Mouse (Mus musculus) urinary bladder, adult 18-20 months (tissue): ENCODE measurements around the gene Tmem63c.

Source experiments
- DNase-seq, 2 experiments: peaks; one replicate each; pipeline ENCODE4 v3.0.0; 2022; ENCODE audit warnings: low spot score in 2 of 2, mixed read lengths in 2 of 2

Gene Tmem63c

DNA sequence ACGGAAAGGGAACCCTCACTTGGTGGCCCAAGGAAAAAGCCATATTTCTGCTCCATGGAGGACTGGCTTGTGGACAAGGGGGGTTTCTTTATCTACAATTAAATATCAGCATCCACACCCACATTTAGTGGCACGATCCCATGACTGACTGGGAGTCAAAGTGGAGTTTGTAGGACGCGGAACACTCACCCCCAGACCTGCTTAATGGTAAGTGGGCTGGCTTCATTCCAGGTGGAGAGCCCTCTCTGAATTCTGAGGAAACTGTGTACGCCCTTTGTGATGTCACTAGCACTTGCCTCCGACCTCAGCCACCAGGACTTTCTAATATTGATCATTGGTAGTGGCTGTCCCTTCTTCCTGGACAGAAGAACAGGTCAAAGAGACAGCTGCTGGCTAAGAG lies at the start of gene Tmem63c:
Gene Tmem63c (plus strand): TSS at position 301 of the 400 bp plus-strand sequence.
- no peak for DNase-seq

- DNase-seq: peak; percentile 60 to 62
Measured at GRCm38 (mm10) chr12:86973216-86973615, 47.9 kb upstream of the Tmem63c start.

GRCm38 (mm10) chr12:86973706-86974105 lies 47.4 kb upstream of the Tmem63c start:
- DNase-seq: peak in 1 of 2 experiments; percentile 18

- DNase-seq: peak; percentile 37 to 53
Measured at GRCm38 (mm10) chr12:86974387-86975288, 46.5 kb upstream of the Tmem63c start.

DNA sequence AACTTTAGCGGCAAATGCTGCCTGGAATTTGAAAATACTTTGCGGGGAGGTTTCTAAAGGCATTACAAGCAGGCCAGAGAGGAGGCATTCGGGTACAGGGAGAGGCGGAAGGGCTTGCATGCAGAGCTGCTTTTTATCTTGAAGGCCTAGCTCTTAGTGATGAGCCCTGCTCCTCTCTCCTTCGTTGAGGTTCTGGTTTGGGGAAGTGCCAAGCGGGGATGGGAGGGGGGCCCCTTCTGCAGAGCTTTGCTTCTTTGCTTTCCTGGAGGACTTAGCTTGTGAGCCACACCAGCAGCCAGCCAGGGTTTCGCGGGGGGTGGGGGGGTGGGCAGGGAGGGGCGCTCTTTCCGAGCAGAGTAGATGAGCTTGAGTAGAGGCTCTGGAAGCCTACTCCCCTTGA lies 45.4 kb upstream of the Tmem63c start:
- DNase-seq: no peak

- no peak for DNase-seq
Measured at GRCm38 (mm10) chr12:86976511-86977168, 44.5 kb upstream of the Tmem63c start.

DNA sequence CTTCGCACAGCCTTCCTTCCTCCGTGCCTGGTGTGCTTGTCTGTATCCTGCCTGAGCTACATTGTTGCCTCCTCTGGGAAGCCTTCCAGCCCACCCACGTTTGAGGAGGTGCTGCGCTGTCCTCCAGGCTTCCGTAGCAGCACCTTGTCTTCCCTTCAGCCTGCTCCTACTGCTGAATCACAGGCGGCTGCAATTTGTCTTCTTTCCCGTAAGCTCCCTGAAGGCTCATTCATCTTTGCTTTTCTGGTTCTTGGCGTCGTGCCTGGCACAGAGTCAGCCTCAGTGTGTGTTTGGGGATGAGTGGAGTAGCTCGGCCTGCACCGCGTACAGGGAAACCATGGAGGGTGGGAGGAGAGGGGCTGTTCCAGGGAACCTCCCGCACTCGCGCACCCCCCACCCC lies 43.3 kb upstream of the Tmem63c start:
- no peak for DNase-seq

DNA sequence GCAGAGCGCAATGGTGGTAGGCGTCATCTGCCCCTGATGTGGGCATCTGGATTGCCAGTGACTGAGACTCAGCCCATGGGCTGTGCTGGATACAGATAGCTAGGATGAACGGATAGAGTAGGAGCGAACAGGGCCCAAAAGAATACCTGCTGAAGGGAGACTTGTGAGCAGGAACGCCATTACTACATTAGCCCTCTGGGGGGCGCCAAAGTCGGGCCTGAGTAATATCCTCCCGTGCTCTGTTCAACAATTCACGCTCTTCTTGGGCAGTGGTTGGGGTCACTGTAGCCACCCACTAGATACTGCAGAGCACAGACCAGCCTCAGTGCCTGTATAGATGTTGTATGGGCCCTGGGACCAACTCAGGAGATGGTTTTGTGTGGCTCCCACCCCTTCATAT lies 40.0 kb upstream of the Tmem63c start:
- no peak for DNase-seq

GRCm38 (mm10) chr12:86983470-86984193 lies 37.5 kb upstream of the Tmem63c start:
- peak in 1 of 2 experiments; percentile 35 for DNase-seq

DNA sequence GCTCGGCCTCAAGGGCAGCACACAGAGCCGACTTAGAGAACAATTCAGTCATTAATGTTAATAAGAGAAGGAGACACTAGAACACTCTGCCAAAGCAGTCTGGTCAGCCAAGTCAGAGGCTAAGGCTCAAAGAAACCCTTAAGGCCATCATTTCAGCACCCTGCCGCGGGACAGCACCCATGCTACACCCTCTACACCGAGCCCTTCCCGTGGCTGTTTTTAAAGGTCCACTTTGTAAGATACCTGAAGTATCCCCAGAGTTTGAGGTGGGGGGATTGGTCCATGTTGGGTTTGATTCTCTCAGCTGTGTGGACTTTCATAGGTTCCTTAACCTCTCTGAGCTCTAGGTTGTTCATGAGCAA lies 37.0 kb upstream of the Tmem63c start:
- DNase-seq: peak in 1 of 2 experiments; percentile 32

- DNase-seq: no peak
Measured at GRCm38 (mm10) chr12:86986562-86986961, 34.6 kb upstream of the Tmem63c start.

GRCm38 (mm10) chr12:86988227-86988626 lies 32.9 kb upstream of the Tmem63c start:
- DNase-seq: no peak

DNA sequence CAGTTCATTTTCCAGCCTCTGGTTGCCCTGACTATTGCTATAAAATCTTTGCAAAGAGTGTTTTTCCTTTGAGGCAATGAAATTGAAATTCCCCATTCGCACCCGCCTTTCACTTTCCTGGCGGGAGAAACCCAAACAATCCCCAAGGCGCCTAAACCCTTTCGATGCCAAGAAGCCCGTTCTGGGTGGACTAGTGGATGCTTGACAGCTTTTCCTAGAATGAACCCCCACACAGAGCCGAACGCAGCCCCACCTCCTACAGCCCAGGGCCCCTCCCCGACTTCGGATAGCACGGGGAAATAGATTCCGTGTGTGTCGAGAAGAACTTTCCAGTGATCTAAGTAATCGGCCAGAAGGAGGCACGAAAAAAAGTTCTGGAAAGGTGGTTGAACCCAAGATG lies 31.8 kb upstream of the Tmem63c start:
- no peak for DNase-seq

GRCm38 (mm10) chr12:86989890-86990754 lies 31.0 kb upstream of the Tmem63c start, which contains the start of gene Zdhhc22:
TSS of gene Zdhhc22 (minus strand) at chr12:86990430.
- no peak for DNase-seq

GRCm38 (mm10) chr12:86990755-86991110 lies 30.4 kb upstream of the Tmem63c start:
- no peak for DNase-seq

DNA sequence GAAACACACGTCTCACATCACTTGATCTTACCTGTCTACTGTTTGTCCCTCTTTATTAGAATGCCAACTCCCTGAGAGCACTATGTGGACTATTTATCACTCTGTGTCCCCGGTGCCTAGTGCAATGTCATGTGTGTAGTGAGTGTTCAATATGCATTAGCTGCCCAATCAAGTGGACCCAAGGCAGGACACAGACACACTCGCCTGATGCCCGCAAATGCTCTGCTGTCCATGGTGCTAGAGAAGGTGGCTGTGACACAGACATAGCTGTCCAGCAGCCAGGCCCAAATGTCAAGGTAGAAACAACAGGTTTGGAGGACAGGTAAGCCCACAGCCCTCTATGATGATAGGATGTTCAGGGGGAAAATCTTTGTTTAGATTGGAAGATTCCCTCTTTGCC lies 27.0 kb upstream of the Tmem63c start:
- DNase-seq: no peak

GRCm38 (mm10) chr12:86994776-86995175 lies 26.4 kb upstream of the Tmem63c start:
- DNase-seq: no peak

DNA sequence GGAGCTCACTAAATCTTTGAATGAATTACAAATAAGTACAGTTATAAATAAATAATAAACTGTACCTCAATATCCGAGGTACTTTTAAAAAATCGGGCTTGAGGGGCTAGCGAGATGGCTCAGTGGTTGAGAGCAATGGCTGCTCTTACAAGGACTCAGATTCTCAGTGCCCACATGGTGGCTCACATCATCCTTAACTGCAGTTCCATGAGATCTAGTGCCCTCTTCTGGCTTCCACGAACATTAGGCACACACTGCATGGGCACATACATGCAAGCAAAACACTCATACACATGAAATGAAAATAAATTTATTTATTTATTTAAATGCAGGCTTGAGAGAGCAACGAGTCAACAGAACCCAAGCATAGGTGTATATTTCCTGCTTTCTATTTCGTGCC lies 25.2 kb upstream of the Tmem63c start:
- no peak for DNase-seq

GRCm38 (mm10) chr12:86998699-86999098 lies 22.4 kb upstream of the Tmem63c start:
- DNase-seq: no peak

DNA sequence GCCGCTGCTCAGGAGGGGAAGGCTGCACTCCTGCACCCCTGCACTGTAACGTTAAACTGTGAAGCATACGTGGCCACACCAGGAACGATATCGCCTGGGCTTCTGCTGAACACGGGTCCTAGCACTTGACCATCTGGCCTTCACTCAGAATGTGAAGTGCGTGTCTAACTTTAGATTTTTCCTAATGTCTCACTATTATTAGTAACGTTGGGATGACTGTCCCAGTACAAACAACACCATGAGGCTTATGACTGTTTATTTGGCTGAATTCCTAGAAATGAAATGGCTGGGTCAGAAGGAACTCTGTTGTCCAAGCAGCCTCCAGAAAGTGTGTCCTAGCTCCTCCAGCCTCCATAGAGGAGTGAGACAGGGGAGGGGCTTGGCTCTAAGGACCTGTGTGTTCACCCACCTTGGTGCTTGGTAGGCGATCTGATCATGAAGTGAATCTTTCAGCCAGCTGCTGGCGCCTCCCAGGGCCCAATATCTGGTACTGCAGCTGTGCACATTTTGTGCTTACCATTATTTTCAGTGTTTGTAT lies 21.8 kb upstream of the Tmem63c start:
- DNase-seq: no peak
